Comparison of ENCODE assay signal across 12 mouse cellular contexts in the genomic region with DNA sequence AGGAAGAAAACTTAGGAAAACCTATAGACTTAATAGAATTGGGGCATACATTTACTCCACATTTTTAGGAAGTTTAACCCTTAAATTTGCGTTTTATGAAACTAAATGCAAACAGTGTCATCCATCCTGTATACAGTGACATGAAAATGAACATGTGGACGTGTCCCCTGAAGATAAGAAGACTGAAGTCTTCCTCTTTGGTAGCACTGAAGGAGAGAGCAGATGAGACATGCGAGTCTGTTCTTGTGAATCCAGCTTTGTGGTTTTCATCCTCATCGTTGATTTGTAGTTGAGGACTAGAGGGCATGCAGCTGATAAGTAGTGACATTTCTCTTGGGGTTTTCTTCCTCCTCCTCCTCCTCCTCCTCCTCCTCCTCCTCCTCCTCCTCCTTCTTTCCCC.
"Had no signal": no experiment of that assay in that cellular context is flagged by ENCODE, and none has a peak within 500 bp of the region (broad histone marks: within the 10 kb centered on the region; RNA-seq: fewer than 3 reads in every experiment).

No protein-coding gene starts in this region.

- H3K27me3 ChIP-seq: midbrain, embryonic 13.5 days; neural tube, embryonic 13.5 days; stomach, embryonic 15.5 days had no signal

- H3K9me3 ChIP-seq: midbrain, embryonic 10.5 days; midbrain, embryonic 13.5 days; neural tube, embryonic 13.5 days; stomach, embryonic 15.5 days had no signal

- H3K27ac ChIP-seq: liver, embryonic 14.5 days; midbrain, embryonic 10.5 days; midbrain, embryonic 13.5 days; neural tube, embryonic 13.5 days; stomach, embryonic 15.5 days had no signal

- DNase-seq: lung, adult 18-20 months; lung, embryonic 14.5 days; lung, postnatal 10 days; right cerebral cortex, postnatal 14 days; thymus, postnatal 36 days had no signal

- ATAC-seq: midbrain, embryonic 13.5 days; midbrain, embryonic 16.5 days had no signal

- H3K9ac ChIP-seq: liver, embryonic 14.5 days; lung, embryonic 14.5 days; midbrain, embryonic 13.5 days; neural tube, embryonic 13.5 days; stomach, embryonic 15.5 days had no signal

- H3K36me3 ChIP-seq: neural tube, embryonic 13.5 days; stomach, embryonic 15.5 days had no signal

- H3K4me1 ChIP-seq: midbrain, embryonic 10.5 days; stomach, embryonic 15.5 days had no signal

- H3K4me3 ChIP-seq: midbrain, embryonic 10.5 days; midbrain, embryonic 13.5 days; myocyte; neural tube, embryonic 13.5 days; stomach, embryonic 15.5 days had no signal
